ENCODE assay signal across 22 mouse cellular contexts in the genomic region with DNA sequence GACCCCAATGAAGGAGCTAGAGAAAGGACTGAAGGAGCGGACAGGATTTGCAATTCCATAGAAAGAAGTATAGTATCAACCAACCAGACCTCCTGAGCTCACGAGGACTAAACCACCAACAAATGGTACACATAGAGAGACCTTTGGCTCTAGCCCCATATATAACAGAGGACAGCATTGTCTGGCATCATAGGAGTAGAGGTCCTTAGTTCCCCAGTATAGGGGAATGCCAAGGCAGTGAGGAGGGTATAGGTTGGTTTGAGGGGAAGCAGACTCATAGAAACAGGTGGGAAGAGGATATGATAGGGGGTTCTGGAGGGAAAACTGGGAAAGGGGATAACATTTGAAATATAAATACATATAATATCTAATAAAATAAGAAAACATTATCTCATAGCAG. TPM values are rescaled to one million over a fixed set of nuclear protein-coding genes. Genes with fewer than 3 reads are reported as not detected.
"Had no signal": no experiment of that assay in that cellular context is flagged by ENCODE, and none has a peak within 500 bp of the region (broad histone marks: within the 10 kb centered on the region; RNA-seq: fewer than 3 reads in every experiment).

No protein-coding gene starts in this region.

- H3K36me3 ChIP-seq: midbrain, embryonic 10.5 days; midbrain, embryonic 12.5 days; neural tube, embryonic 13.5 days; neural tube, embryonic 15.5 days had no signal

- H3K4me3 ChIP-seq: midbrain, embryonic 10.5 days; midbrain, embryonic 12.5 days; myocyte; neural tube, embryonic 13.5 days; neural tube, embryonic 15.5 days had no signal

- H3K27me3 ChIP-seq: midbrain, embryonic 12.5 days; neural tube, embryonic 13.5 days; neural tube, embryonic 15.5 days had no signal

- H3K27ac ChIP-seq: midbrain, embryonic 10.5 days; midbrain, embryonic 12.5 days; neural tube, embryonic 13.5 days; neural tube, embryonic 15.5 days had no signal

- ATAC-seq: lung, postnatal 0 days; midbrain, embryonic 16.5 days had no signal

- H3K4me2 ChIP-seq: lung, embryonic 14.5 days; midbrain, embryonic 12.5 days; neural tube, embryonic 13.5 days; neural tube, embryonic 15.5 days had no signal

- H3K9me3 ChIP-seq: midbrain, embryonic 12.5 days had no signal

- H3K4me1 ChIP-seq: midbrain, embryonic 10.5 days; midbrain, embryonic 12.5 days; neural tube, embryonic 13.5 days; neural tube, embryonic 15.5 days had no signal

- H3K9ac ChIP-seq: lung, embryonic 14.5 days; midbrain, embryonic 12.5 days; neural tube, embryonic 13.5 days; neural tube, embryonic 15.5 days had no signal

- DNase-seq: lung, adult 18-20 months; lung, embryonic 14.5 days; lung, postnatal 4 days; retina, postnatal 1 day; right cerebral cortex, adult 18-20 months; right cerebral cortex, postnatal 25 days; right cerebral cortex, postnatal 4 days; spleen, adult 18-20 months; thymus, adult 18-20 months; thymus, postnatal 14 days; thymus, postnatal 36 days had no signal

RNA-seq across cellular contexts. Expression of a gene that starts 13.0 kb away (rescaled TPM):
- polyA plus RNA-seq: lung, embryonic 14.5 days; midbrain, embryonic 10.5 days; midbrain, embryonic 12.5 days; midbrain, embryonic 16.5 days; myocyte; neural tube, embryonic 11.5 days; neural tube, embryonic 13.5 days; neural tube, embryonic 15.5 days; small intestine, adult 2 months; stomach, embryonic 14.5 days had no signal

RNA-seq across cellular contexts. Expression of a gene that starts 41.4 kb away (rescaled TPM):
- polyA plus RNA-seq: liver, embryonic 16.5 days; myocyte; neural tube, embryonic 11.5 days; stomach, embryonic 14.5 days had no signal
